Mouse (Mus musculus) bone marrow, adult 2 months (tissue): ENCODE measurements at regions not wholly inside any gene's neighbourhood (a gene's known extent, or its start where the extent isn't known, plus 50 kb on each side); places are given as distances from the start of the nearest gene placed in this dataset.

Experiments used
- H3K27ac ChIP-seq: fragments of 200-500 bp; 2 replicates; pipeline ENCODE4 v1.5.1; 2012; ENCODE audit warnings: low read depth, mild to moderate bottlenecking, control low read depth, inconsistent platforms, low read length; ENCODE audit not compliant: control insufficient read depth, poor library complexity, insufficient read depth
- H3K4me1 ChIP-seq: fragments of 200-500 bp; 2 replicates; pipeline ENCODE4 v1.6.1; 2011; ENCODE audit warnings: low read length; ENCODE audit not compliant: control insufficient read depth, insufficient read depth
- H3K4me3 ChIP-seq: fragments of 200-500 bp; replicated peaks from 2 replicates; pipeline ENCODE3; 2011; ENCODE audit warnings: mild to moderate bottlenecking, low read depth, low read length, control low read depth; ENCODE audit not compliant: control insufficient read depth
- CTCF ChIP-seq: fragments of 200-500 bp; IDR thresholded peaks from 2 replicates; pipeline ENCODE4 v1.5.1; 2011; ENCODE audit warnings: low read length, control low read depth; ENCODE audit not compliant: control insufficient read depth, insufficient read depth
- POLR2A ChIP-seq: fragments of 200-500 bp; IDR thresholded peaks from 2 replicates; pipeline ENCODE4 v1.6.1; 2011; ENCODE audit warnings: low read depth, mild to moderate bottlenecking, control low read depth, low read length, borderline replicate concordance; ENCODE audit not compliant: control insufficient read depth
- WGBS: fragments of 180-500 bp; shearing (Covaris S2); methylation state at CpG from one replicate; pipeline ENCODE4 v1.1.7; 2018; 5-methylcytosine and 5-hydroxymethylcytosine counted together

- H3K4me1 ChIP-seq: no peaks in the 10 kb centered on the region
- WGBS: 50% methylated on average over 7 of the region's 7 CpGs
- TF ChIP-seq POLR2A (no peak), CTCF (no peak)
- H3K27ac ChIP-seq: no peak overlapping the region
- H3K4me3 ChIP-seq: no peak overlapping the region
Observed at GRCm38 (mm10) chr9:120702836-120703235, 131.6 kb downstream of the Rpl14 start.

DNA sequence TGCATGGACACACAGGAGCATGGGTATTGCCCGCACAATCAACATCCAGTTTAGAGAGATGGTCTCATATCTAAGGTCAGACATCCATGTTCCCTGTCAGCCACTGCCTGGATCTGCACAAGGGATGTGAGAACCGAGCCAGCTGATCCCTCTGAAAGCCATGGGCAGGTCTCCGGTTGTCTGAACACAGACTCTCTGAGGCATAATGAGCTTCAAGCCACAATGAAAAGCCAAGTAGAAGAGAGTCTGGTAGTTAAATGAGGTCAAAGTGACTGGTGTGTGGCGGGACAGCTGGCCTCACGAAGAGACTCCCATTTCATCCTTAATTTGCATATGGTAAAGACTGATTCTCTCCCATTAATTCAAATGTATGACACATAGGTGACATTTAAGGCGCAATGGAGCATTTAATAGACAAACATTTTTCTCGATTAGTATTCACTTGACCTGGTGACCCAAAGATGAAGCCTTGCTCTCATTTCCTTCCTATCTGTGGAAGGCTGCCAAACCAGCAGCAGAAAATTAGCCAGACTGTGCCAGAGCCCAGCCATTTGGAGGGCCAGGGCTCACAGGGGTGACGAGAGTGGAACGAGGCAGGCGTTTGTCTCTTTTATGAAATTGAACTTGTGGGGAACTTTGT lies 132.2 kb downstream of the Rpl14 start:
- WGBS: 50% methylated on average over 10 of the region's 10 CpGs
- H3K4me1 ChIP-seq: no peaks in the 10 kb centered on the region
- no peak overlapping the region for H3K27ac ChIP-seq
- TF ChIP-seq POLR2A (no peak), CTCF (no peak)
- H3K4me3 ChIP-seq: no peak overlapping the region

GRCm38 (mm10) chr9:120706562-120707198 lies 135.4 kb downstream of the Rpl14 start:
- H3K27ac ChIP-seq: no peak overlapping the region
- 79% methylated on average over 9 of the region's 9 CpGs for WGBS
- TF ChIP-seq CTCF (no peak), POLR2A (no peak)
- no peaks in the 10 kb centered on the region for H3K4me1 ChIP-seq
- no peak overlapping the region for H3K4me3 ChIP-seq

- H3K27ac ChIP-seq: no peak overlapping the region
- WGBS: 41% methylated on average over 11 of the region's 11 CpGs
- no peak overlapping the region for H3K4me3 ChIP-seq
Observed at GRCm38 (mm10) chr9:120708507-120708906, 137.3 kb downstream of the Rpl14 start.

DNA sequence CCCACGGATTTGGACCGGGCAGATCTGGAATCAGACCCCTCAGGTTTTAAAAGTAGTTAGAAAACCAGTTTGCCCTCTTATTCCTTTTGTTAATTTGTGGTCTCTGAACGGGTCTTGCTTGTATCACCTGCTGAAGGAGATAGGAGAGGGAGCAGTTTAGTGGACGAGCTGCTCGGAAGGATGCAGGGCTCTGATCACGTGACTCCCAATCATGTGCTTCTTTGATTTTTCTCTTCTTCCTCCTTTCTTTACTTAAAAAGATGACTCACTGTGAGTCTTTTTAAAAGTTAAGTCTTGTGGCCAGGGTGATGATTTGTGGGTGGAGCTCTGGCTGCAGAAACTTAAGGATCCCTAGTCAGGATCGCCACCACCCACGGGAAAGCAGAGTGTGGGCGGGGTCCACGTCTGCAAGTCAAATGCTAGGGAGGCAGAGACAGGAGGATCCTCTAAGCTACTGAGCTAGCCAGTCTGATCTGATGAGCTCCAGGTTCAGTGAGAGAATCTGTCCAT lies 138.0 kb downstream of the Rpl14 start:
- WGBS: 63% methylated on average over 10 of the region's 10 CpGs
- Histone ChIP-seq H3K27ac (no peak overlapping the region), H3K4me1 (no peaks in the 10 kb centered on the region), H3K4me3 (no peak overlapping the region)
- TF ChIP-seq CTCF (no peak), POLR2A (no peak)

More at GRCm38 (mm10) chr9:120708507-120708906, 137.3 kb downstream of the Rpl14 start:
- TF ChIP-seq CTCF: no peak
- no peak for TF ChIP-seq POLR2A
- no peaks in the 10 kb centered on the region for H3K4me1 ChIP-seq

GRCm38 (mm10) chr9:120712987-120713386 lies 141.7 kb downstream of the Rpl14 start:
- Histone ChIP-seq H3K4me1 (no peaks in the 10 kb centered on the region), H3K27ac (no peak overlapping the region), H3K4me3 (no peak overlapping the region)
- 90% methylated on average over 2 of the region's 2 CpGs for WGBS
- 0 out of 2 replicates have a peak, but pooled peaks have one; percentile 6 for TF ChIP-seq CTCF
- no peak for TF ChIP-seq POLR2A

DNA sequence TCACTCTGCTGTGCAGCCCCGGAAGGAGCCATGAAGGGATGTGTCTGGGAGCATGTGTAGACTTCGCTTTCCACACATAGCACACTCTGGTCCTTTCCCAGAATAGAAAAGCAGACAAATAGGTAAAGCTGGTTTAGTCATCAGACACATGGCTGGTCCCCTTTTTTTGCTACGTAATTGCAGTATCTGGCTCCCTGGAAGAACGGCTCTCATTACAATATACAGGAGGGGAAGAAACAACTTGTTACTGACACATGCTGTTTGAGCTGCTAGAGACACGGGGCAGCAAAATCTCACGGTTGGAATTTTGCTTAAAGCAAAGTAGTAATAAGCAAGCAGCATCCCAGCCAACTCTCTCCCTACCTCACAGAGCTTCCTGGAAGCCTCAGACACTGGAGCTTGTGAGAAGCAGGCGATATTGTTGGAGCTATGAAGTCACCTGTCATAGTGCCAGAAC lies 144.4 kb downstream of the Rpl14 start:
- WGBS: 85% methylated on average over 7 of the region's 7 CpGs
- H3K4me1 ChIP-seq: no peaks in the 10 kb centered on the region
- no peak overlapping the region for H3K4me3 ChIP-seq
- TF ChIP-seq POLR2A (no peak), CTCF (no peak)
- no peak overlapping the region for H3K27ac ChIP-seq

GRCm38 (mm10) chr9:120718812-120719211 lies 147.6 kb downstream of the Rpl14 start:
- Histone ChIP-seq H3K4me3 (no peak overlapping the region), H3K27ac (no peak overlapping the region), H3K4me1 (no peaks in the 10 kb centered on the region)
- WGBS: 11% methylated on average over 3 of the region's 3 CpGs
- no peak for TF ChIP-seq CTCF
- TF ChIP-seq POLR2A: no peak
